Mouse (Mus musculus): ENCODE results near the gene Il1rap. TPM values are rescaled to one million over a fixed set of nuclear protein-coding genes. Genes with fewer than 3 reads are reported as not detected.

The Il1rap gene
- polyA plus RNA-seq, 1 experiment from 2014 or later: 8.1 TPM

DNA sequence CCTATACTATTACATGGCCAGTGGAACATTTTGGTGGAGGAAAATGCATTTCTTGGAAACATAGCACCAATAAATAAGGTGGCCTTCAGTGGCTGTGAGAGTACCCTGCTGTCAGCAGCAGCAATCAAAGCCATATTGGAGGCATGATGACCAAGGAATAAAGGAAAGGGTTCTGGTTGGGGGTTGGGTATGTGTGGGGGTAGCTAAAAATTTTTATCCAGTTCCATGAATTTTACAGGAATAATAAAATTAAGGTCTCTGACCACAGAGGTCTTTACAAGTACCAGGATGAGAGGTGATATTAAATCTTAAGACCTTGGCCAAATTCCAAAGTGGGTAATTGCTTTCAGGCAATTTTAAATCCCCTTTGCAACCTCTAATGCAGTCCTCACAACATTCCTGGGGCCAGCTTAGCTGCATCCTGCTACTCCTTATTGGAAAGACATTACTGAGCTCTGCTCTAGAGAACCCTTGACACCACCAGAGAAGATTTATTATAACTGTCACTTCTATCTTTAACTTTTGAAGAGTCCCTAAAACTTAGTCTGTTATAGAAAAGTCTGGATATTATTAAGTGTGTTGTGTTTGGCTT lies 12.0 kb upstream of the Il1rap start:
- ATAC-seq (ENCODE audit: low FRiP score) (no peak), DNase-seq (ENCODE audit: low spot score, missing footprints) (peak; percentile 72)
- Histone ChIP-seq H3K9me3 (ENCODE audit: control insufficient read depth, low read length) (no peaks in the 10 kb centered on the region), H3K27me3 (ENCODE audit: control insufficient read depth, insufficient read depth, low read length) (no peaks in the 10 kb centered on the region), H3K4me1 (ENCODE audit: control insufficient read depth, insufficient read depth, low read length) (no peaks in the 10 kb centered on the region), H3K9ac (ENCODE audit: low read length) (no peak overlapping the region), H3K36me3 (ENCODE audit: control insufficient read depth, insufficient read depth, low read length) (no peaks in the 10 kb centered on the region), H3K27ac (ENCODE audit: low read depth, low read length) (no peak overlapping the region), H3K4me2 (no peak overlapping the region), H3K4me3 (ENCODE audit: low read depth, low read length) (no peak overlapping the region)

DNA sequence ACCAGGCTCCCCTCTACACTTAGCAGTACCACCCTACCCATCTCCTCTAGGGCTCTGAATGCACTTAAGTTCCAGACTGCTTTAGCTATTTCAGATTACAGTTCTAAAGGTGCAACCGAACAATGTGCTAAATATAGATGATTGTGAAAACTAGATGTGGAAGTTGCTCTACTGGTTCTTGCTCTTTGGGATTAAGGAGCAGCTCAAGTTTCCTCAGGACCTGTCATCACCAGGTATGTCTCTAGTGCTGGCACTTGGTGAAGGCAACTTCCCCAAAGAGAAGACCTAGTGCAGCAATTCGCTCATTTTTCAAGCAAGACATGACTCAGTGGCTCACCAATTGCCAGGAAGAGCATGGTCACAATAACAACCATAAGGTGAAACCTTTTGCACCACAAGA lies 9.7 kb upstream of the Il1rap start:
- H3K4me2 ChIP-seq: no peak overlapping the region
- 86% methylated on average over 2 of the region's 2 CpGs for WGBS
- H3K9ac ChIP-seq (ENCODE audit: low read length): no peak overlapping the region
- ATAC-seq (ENCODE audit: low FRiP score) (no peak), DNase-seq (ENCODE audit: low spot score, missing footprints) (no peak)
- no peaks in the 10 kb centered on the region for H3K9me3 ChIP-seq (ENCODE audit: control insufficient read depth, low read length)
- H3K27me3 ChIP-seq (ENCODE audit: control insufficient read depth, insufficient read depth, low read length): no peaks in the 10 kb centered on the region
- H3K27ac ChIP-seq (ENCODE audit: low read depth, low read length): no peak overlapping the region
- H3K4me3 ChIP-seq (ENCODE audit: low read depth, low read length): no peak overlapping the region
- no peaks in the 10 kb centered on the region for H3K4me1 ChIP-seq (ENCODE audit: control insufficient read depth, insufficient read depth, low read length)
- no peaks in the 10 kb centered on the region for H3K36me3 ChIP-seq (ENCODE audit: control insufficient read depth, insufficient read depth, low read length)

DNA sequence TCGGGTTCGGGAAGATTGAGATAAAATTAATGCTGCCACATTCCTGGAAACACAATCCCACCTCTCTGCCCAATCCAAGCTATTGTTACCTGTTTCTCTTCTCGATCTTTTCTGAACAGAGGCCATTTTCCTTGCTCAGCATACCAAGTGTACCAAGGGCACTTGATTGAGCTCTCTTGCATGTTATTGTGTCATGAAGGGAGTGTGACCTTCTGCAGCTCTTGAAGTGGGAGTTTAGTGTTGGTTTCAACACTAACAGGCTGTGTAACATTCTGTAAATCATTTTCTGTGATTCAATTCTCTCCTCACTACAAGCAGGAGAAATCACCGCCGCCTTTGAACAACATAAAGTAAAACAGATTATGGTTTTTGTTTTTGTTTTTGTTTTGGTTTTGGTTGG lies 7.3 kb upstream of the Il1rap start:
- no peak overlapping the region for H3K4me3 ChIP-seq (ENCODE audit: low read depth, low read length)
- no peaks in the 10 kb centered on the region for H3K4me1 ChIP-seq (ENCODE audit: control insufficient read depth, insufficient read depth, low read length)
- DNase-seq (ENCODE audit: low spot score, missing footprints) (no peak), ATAC-seq (ENCODE audit: low FRiP score) (no peak)
- H3K27ac ChIP-seq (ENCODE audit: low read depth, low read length): no peak overlapping the region
- no peaks in the 10 kb centered on the region for H3K27me3 ChIP-seq (ENCODE audit: control insufficient read depth, insufficient read depth, low read length)
- H3K9ac ChIP-seq (ENCODE audit: low read length): no peak overlapping the region
- no peaks in the 10 kb centered on the region for H3K9me3 ChIP-seq (ENCODE audit: control insufficient read depth, low read length)
- WGBS: 86% methylated on average over 5 of the region's 5 CpGs
- H3K36me3 ChIP-seq (ENCODE audit: control insufficient read depth, insufficient read depth, low read length): no peaks in the 10 kb centered on the region
- H3K4me2 ChIP-seq: no peak overlapping the region

DNA sequence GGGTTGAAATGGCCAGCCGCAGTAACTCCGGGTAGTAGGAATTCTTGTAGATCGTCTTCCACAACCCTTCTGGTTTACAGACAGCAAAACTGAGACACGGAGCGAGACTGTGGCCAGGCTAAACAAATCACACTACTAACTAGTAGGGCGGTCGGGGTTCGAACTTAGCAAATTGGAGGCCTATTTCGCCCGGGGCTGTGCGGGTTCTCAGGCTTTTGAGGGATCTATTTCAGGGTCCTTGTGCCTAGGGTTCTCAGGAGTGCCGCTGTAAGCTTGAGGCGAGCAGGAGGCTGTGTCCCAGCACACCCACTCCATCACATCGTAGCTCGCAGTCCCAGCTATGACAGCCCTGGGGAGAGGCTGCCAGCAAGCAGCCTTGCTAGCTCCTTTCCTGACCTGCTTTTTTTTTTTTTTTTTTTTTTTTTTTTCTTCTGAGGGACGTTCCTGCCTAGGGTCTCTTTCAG lies 441 bp downstream of the Il1rap start:
- H3K27ac ChIP-seq (ENCODE audit: low read depth, low read length): no peak overlapping the region
- H3K4me1 ChIP-seq (ENCODE audit: control insufficient read depth, insufficient read depth, low read length): no peaks in the 10 kb centered on the region
- H3K4me3 ChIP-seq (ENCODE audit: low read depth, low read length): peak overlapping the region; percentile 53
- H3K36me3 ChIP-seq (ENCODE audit: control insufficient read depth, insufficient read depth, low read length): no peaks in the 10 kb centered on the region
- peak overlapping the region; percentile 70 for H3K4me2 ChIP-seq
- no peak for DNase-seq (ENCODE audit: low spot score, missing footprints)
- 1% methylated on average over 16 of the region's 16 CpGs for WGBS
- H3K9ac ChIP-seq (ENCODE audit: low read length): peak overlapping the region; percentile 63
- no peaks in the 10 kb centered on the region for H3K9me3 ChIP-seq (ENCODE audit: control insufficient read depth, low read length)
- ATAC-seq (ENCODE audit: low FRiP score): peak; percentile 68
- H3K27me3 ChIP-seq (ENCODE audit: control insufficient read depth, insufficient read depth, low read length): no peaks in the 10 kb centered on the region; the same call in 1 of the 2 replicates

DNA sequence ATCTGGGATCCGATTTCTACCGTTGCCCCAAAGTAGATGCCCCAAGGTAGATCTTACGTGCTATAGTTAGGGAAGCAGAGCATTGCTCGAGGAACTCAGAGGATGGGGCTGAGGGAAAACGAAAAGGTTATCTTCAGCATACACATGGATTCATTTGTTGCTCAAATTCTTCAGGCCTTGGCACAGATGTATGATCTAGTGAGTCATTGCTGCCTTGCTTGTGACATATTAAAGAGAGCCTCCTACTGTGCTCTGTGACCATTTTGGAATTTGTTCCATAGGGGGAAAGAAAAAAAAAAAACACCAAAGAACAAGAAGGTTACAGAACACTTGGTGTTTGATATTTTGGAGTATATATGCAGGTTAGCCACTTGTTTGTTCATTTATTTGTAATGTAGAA lies 4.3 kb downstream of the Il1rap start:
- no peaks in the 10 kb centered on the region for H3K27me3 ChIP-seq (ENCODE audit: control insufficient read depth, insufficient read depth, low read length)
- H3K4me2 ChIP-seq: no peak overlapping the region
- no peaks in the 10 kb centered on the region for H3K9me3 ChIP-seq (ENCODE audit: control insufficient read depth, low read length)
- H3K36me3 ChIP-seq (ENCODE audit: control insufficient read depth, insufficient read depth, low read length): no peaks in the 10 kb centered on the region
- no peak for ATAC-seq (ENCODE audit: low FRiP score)
- H3K9ac ChIP-seq (ENCODE audit: low read length): no peak overlapping the region
- no peak overlapping the region for H3K4me3 ChIP-seq (ENCODE audit: low read depth, low read length)
- 93% methylated on average over 5 of the region's 5 CpGs for WGBS
- no peak for DNase-seq (ENCODE audit: low spot score, missing footprints)
- H3K27ac ChIP-seq (ENCODE audit: low read depth, low read length): no peak overlapping the region
- H3K4me1 ChIP-seq (ENCODE audit: control insufficient read depth, insufficient read depth, low read length): no peaks in the 10 kb centered on the region

DNA sequence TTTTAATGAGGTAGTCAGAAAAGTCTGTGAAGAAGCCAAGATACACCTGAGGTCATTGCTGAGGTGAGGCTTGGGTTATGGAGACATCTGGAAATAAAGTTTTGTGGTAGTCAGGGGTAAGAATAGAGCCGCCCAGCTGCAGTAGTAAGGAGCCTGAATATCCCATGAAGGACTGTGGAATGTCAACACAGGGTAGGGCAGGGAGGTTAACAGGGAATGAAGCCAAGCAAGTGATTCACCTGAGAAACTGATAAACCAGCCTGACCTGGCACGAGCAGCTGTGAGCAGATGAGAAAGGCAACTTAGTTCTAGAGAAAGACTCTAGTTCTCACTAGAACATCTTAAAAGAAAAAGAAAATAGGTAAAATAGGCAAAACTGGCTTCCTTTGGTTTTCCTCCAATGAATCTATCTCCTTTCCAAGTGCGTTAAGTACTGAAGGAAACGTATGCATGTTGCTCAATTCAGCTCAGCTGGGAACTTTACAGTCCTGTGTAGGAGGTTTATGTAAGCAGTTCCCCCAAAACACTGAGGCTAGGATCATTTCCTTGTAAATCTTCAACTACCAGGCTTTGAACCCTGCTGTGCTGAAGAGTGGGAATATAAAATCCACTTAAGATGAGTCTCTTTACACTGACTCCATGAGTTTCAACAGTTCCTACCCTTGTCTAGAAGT lies 9.5 kb downstream of the Il1rap start:
- ATAC-seq (ENCODE audit: low FRiP score) (no peak), DNase-seq (ENCODE audit: low spot score, missing footprints) (no peak)
- no peak overlapping the region for H3K9ac ChIP-seq (ENCODE audit: low read length)
- no peaks in the 10 kb centered on the region for H3K27me3 ChIP-seq (ENCODE audit: control insufficient read depth, insufficient read depth, low read length)
- no peak overlapping the region for H3K27ac ChIP-seq (ENCODE audit: low read depth, low read length)
- H3K36me3 ChIP-seq (ENCODE audit: control insufficient read depth, insufficient read depth, low read length): no peaks in the 10 kb centered on the region
- H3K4me2 ChIP-seq: no peak overlapping the region
- H3K4me1 ChIP-seq (ENCODE audit: control insufficient read depth, insufficient read depth, low read length): no peaks in the 10 kb centered on the region
- H3K4me3 ChIP-seq (ENCODE audit: low read depth, low read length): no peak overlapping the region
- H3K9me3 ChIP-seq (ENCODE audit: control insufficient read depth, low read length): no peaks in the 10 kb centered on the region
- 86% methylated on average over 4 of the region's 4 CpGs for WGBS

DNA sequence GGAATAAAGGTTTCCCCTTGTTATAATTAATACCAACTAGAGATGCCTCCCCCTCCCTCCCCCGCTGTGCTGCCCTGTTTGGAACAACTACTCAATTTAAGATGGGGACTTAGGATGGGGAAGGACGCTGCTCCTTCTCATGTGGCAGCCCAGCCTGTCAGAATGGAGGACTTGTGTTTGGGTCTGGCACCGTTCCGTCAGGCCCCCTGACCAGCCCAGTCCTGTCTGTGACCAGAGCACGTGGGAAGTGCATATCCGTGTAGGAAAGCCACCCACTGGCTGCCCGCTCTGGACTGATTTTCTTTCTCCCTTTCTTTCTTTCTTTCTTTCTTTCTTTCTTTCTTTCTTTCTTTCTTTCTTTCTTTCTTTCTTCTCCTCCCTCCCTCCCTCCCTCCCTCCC lies 14.9 kb downstream of the Il1rap start:
- Histone ChIP-seq H3K4me2 (no peak overlapping the region), H3K27ac (ENCODE audit: low read depth, low read length) (no peak overlapping the region), H3K36me3 (ENCODE audit: control insufficient read depth, insufficient read depth, low read length) (no peaks in the 10 kb centered on the region), H3K27me3 (ENCODE audit: control insufficient read depth, insufficient read depth, low read length) (no peaks in the 10 kb centered on the region), H3K4me1 (ENCODE audit: control insufficient read depth, insufficient read depth, low read length) (no peaks in the 10 kb centered on the region), H3K9ac (ENCODE audit: low read length) (no peak overlapping the region), H3K9me3 (ENCODE audit: control insufficient read depth, low read length) (no peaks in the 10 kb centered on the region), H3K4me3 (ENCODE audit: low read depth, low read length) (no peak overlapping the region)
- ATAC-seq (ENCODE audit: low FRiP score): no peak
- DNase-seq (ENCODE audit: low spot score, missing footprints): no peak
- WGBS: 54% methylated on average over 7 of the region's 7 CpGs

DNA sequence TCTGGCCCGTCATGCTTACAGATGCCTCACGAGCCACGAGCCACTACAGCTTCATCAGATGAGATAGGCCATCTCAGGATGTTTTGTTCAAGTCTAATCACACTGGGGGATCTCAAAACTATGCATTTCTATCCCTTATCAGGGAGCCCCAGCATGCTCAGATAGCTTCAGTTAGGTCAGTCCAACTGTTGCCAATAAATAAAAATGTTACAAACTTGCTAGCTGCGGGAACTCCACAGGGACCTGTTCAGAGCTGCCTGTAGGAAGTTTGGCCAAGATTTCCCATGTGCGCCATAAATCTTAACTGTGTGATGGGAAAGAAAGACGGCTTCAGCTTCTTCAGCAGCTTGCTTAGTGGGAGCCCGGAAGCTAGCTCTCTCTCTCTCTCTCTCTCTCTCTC lies 15.8 kb downstream of the Il1rap start:
- H3K4me2 ChIP-seq: no peak overlapping the region
- H3K4me1 ChIP-seq (ENCODE audit: control insufficient read depth, insufficient read depth, low read length): no peaks in the 10 kb centered on the region
- no peaks in the 10 kb centered on the region for H3K27me3 ChIP-seq (ENCODE audit: control insufficient read depth, insufficient read depth, low read length)
- ATAC-seq (ENCODE audit: low FRiP score): no peak
- H3K4me3 ChIP-seq (ENCODE audit: low read depth, low read length): no peak overlapping the region
- no peaks in the 10 kb centered on the region for H3K36me3 ChIP-seq (ENCODE audit: control insufficient read depth, insufficient read depth, low read length)
- no peak overlapping the region for H3K9ac ChIP-seq (ENCODE audit: low read length)
- no peak overlapping the region for H3K27ac ChIP-seq (ENCODE audit: low read depth, low read length)
- WGBS: 83% methylated on average over 7 of the region's 7 CpGs
- no peaks in the 10 kb centered on the region for H3K9me3 ChIP-seq (ENCODE audit: control insufficient read depth, low read length)
- DNase-seq (ENCODE audit: low spot score, missing footprints): no peak

DNA sequence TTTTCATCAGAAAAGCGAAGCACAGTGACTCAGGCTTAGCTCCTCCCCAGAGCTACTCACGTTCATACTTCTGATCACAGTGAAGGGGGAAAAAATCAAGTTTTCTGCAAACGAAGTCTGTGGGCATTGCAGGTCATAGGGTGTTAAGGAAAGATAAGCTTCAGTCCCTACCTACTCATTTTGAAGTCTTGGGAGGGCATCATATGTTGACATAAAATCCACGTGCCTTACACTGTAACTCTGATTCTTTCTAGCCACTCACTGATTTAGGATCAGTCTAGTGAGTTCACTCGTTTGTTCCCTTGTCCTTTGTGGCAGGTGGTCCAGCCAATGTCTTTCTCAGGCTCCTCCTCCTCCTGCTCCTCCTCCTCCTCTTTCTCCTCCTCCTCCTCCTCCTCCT lies 17.1 kb downstream of the Il1rap start:
- Histone ChIP-seq H3K4me2 (no peak overlapping the region), H3K27ac (ENCODE audit: low read depth, low read length) (no peak overlapping the region), H3K4me3 (ENCODE audit: low read depth, low read length) (no peak overlapping the region), H3K9me3 (ENCODE audit: control insufficient read depth, low read length) (no peaks in the 10 kb centered on the region), H3K27me3 (ENCODE audit: control insufficient read depth, insufficient read depth, low read length) (no peaks in the 10 kb centered on the region), H3K9ac (ENCODE audit: low read length) (no peak overlapping the region), H3K4me1 (ENCODE audit: control insufficient read depth, insufficient read depth, low read length) (no peaks in the 10 kb centered on the region), H3K36me3 (ENCODE audit: control insufficient read depth, insufficient read depth, low read length) (no peaks in the 10 kb centered on the region)
- WGBS: 85% methylated on average over 5 of the region's 5 CpGs
- no peak for DNase-seq (ENCODE audit: low spot score, missing footprints)
- ATAC-seq (ENCODE audit: low FRiP score): no peak
